Mouse (Mus musculus): ENCODE measurements around the gene Abca14. TPM values are rescaled to one million over a fixed set of nuclear protein-coding genes. Genes with fewer than 3 reads are reported as not detected.
"Not testable (repeated sequence)": the region's sequence is repeated elsewhere in the genome, so short reads cannot be mapped to it uniquely, and the experiment has no call there.

Abca14 gene
- polyA plus RNA-seq, 1 experiment from 2014 or later, result 0.43 TPM

DNA sequence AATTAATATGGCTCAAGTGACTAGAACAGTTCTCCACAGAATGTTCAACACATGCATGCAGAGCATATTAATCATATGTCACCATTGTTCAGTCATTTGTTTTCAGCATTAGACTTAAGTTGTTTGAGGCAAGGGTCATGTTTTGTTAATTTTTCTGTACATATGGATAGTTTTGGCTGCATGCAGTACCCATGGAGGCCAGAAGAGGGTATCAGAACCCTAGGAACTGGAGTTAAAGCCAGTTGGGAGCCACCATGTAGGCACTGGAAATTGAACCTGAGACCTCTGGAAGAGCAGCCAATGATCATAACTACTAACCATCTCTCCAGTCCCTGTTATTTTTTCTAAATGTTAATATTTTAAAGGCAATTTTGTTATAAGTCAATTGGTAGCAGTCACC is 37.3 kb downstream of the Abca14 start:
- Histone ChIP-seq H3K36me3 (no peaks in the 10 kb centered on the region), H3K27ac (no peak overlapping the region), H3K9ac (no peak overlapping the region), H3K27me3 (replicated peaks) (no peaks in the 10 kb centered on the region), H3K9me3 (replicated peaks) (no peaks in the 10 kb centered on the region), H3K4me1 (no peaks in the 10 kb centered on the region), H3K4me3 (no peak overlapping the region), H3K4me2 (no peak overlapping the region)
- ATAC-seq, result no peak

GRCm38 (mm10) chr7:120271135-120271991 is 67.6 kb downstream of the Abca14 start:
- Histone ChIP-seq H3K27me3 (replicated peaks) (no peaks in the 10 kb centered on the region), H3K36me3 (no peaks in the 10 kb centered on the region), H3K9ac (no peak overlapping the region), H3K27ac (no peak overlapping the region), H3K4me3 (no peak overlapping the region), H3K9me3 (replicated peaks) (no peaks in the 10 kb centered on the region), H3K4me2 (no peak overlapping the region), H3K4me1 (no peaks in the 10 kb centered on the region)
- ATAC-seq, result no peak
- WGBS (ENCODE audit: insufficient replicate concordance), result 65% methylated on average over 7 of the region's 7 CpGs

DNA sequence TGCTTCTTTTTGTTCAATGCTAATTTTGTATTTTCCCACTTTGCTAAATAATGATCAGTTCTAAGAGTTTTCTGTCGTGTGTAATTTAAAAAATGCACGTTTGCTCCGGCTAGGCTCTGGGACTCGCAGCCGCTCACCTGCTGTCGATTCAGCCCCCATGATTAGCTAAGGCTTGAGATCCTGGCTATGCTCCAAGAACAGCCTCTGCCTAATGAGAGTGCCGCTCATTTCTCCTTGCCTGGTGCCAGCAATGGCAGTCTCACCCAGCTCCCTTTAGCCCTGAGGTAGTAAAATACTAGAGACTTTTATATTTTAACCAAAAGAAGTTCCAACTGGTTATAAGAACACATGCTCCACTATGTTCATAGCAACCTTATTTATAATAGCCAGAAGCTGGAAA is 68.3 kb downstream of the Abca14 start:
- 72% methylated on average over 7 of the region's 7 CpGs for WGBS (ENCODE audit: insufficient replicate concordance)
- Histone ChIP-seq H3K27ac (no peak overlapping the region), H3K4me3 (no peak overlapping the region), H3K9ac (no peak overlapping the region), H3K4me2 (no peak overlapping the region), H3K27me3 (replicated peaks) (no peaks in the 10 kb centered on the region), H3K9me3 (replicated peaks) (no peaks in the 10 kb centered on the region), H3K36me3 (no peaks in the 10 kb centered on the region), H3K4me1 (no peaks in the 10 kb centered on the region)
- ATAC-seq, result no peak

DNA sequence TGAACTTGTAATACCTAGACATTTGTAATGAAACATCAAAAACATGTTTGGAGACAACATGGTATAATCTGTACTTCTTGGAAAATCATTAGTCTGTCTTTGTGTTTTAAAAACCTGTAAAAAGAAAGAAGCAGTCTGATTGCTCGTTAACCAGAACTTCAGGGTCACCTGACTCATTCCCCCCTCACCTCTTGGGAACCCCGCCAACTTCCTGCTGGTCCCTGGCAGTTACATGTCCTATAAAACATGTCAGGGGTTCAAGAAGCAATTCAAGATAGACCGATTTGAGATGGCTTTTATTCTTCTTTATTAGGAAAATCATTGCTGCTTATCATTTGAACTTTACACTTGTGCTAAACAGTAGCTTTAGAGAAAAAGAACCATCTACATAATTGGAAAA is 81.5 kb downstream of the Abca14 start:
- H3K27me3 ChIP-seq (replicated peaks), result no peaks in the 10 kb centered on the region
- no peak overlapping the region for H3K27ac ChIP-seq
- no peak overlapping the region for H3K4me3 ChIP-seq
- H3K4me2 ChIP-seq, result no peak overlapping the region
- no peaks in the 10 kb centered on the region for H3K9me3 ChIP-seq (replicated peaks)
- no peaks in the 10 kb centered on the region for H3K36me3 ChIP-seq
- no peak for ATAC-seq
- 54% methylated on average over 3 of the region's 3 CpGs for WGBS (ENCODE audit: insufficient replicate concordance)
- no peaks in the 10 kb centered on the region for H3K4me1 ChIP-seq
- H3K9ac ChIP-seq, result no peak overlapping the region

- Histone ChIP-seq H3K4me1 (no peaks in the 10 kb centered on the region), H3K9ac (no peak overlapping the region), H3K4me3 (no peak overlapping the region), H3K4me2 (no peak overlapping the region), H3K27me3 (replicated peaks) (no peaks in the 10 kb centered on the region), H3K27ac (no peak overlapping the region), H3K9me3 (replicated peaks) (no peaks in the 10 kb centered on the region; the same call in 1 of the 2 replicates), H3K36me3 (no peaks in the 10 kb centered on the region)
- WGBS (ENCODE audit: insufficient replicate concordance), result 36% methylated on average over 1 of the region's 1 CpGs
- ATAC-seq, result no peak
Measured at GRCm38 (mm10) chr7:120316086-120316485, 112.3 kb downstream of the Abca14 start.

- H3K9me3 ChIP-seq (replicated peaks), result no peaks in the 10 kb centered on the region
- 53% methylated on average over 4 of the region's 4 CpGs for WGBS (ENCODE audit: insufficient replicate concordance)
- no peaks in the 10 kb centered on the region for H3K4me1 ChIP-seq
- no peak overlapping the region for H3K4me2 ChIP-seq
- H3K4me3 ChIP-seq, result no peak overlapping the region
- H3K27ac ChIP-seq, result no peak overlapping the region
- no peak overlapping the region for H3K9ac ChIP-seq
- no peak for ATAC-seq
- no peaks in the 10 kb centered on the region for H3K36me3 ChIP-seq
- H3K27me3 ChIP-seq (replicated peaks), result no peaks in the 10 kb centered on the region
Measured at GRCm38 (mm10) chr7:120322963-120323362, 119.2 kb downstream of the Abca14 start.

DNA sequence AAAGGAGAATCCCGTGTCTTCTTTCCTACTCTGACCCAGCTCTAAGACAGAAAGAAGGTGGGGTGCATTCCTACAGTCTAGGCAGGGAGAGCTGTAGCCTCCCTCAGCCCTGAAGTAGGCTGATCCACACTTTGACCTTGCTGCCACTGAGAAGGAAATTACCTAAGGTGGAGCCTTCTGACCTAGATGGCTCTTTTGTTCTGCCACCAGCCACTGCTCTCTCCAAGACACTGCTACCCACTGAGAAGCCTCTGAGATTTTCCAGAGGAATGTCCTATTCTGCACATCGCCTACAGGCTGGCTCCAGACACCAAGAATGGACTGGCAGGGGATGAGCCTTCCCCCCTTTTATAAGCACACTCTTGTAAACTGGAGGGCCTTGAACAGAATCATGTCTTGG is 122.2 kb downstream of the Abca14 start:
- H3K4me1 ChIP-seq; H3K36me3 ChIP-seq; H3K27me3 ChIP-seq (replicated peaks); H3K4me2 ChIP-seq; H3K9me3 ChIP-seq (replicated peaks); ATAC-seq; H3K9ac ChIP-seq; H3K27ac ChIP-seq; H3K4me3 ChIP-seq: not testable (repeated sequence)
- WGBS (ENCODE audit: insufficient replicate concordance), result 58% methylated on average over 2 of the region's 2 CpGs

DNA sequence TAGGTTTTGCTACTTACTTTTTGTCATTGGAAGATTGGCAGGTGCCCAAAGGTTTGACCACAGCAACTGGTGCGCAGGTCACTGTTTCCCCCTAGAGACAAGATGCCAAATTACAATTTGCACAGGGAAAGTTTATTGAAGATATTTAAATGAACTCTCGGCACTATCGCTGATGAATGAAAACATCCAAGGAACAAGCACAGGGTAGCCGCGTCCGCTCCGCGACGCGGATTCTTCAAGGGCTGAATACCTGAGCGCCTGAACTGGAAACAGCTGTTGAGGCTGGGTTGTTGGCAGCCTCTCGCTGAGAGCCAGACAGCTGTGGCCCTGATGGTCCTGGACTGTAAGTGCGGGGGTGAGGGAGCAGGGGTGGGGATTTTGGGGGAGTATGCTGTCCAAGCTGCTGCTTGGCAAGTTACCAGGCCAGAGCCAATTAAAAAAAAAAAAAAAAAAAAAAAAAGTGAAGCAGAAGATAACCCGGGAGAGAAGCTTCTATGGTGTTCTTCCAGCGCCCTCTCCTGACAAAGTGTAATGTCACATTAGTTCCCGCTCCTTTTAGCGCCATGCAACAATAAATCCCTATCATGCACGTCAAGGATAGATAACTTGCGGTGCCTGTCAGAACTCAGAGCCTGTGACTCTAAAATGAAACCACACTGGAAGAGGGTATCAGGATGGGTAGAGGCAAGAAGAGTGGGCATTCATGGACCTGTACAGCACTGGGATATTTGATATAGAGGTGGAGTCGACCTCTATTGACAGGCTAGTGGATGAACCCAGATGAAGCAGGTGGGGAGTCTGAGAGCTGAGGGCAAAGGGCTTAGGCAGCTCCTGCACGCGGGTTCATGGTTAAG is 123.7 kb downstream of the Abca14 start:
- Histone ChIP-seq H3K36me3 (no peaks in the 10 kb centered on the region), H3K4me3 (no peak overlapping the region), H3K4me1 (no peaks in the 10 kb centered on the region), H3K4me2 (peak overlapping the region; percentile 47), H3K9me3 (replicated peaks) (no peaks in the 10 kb centered on the region), H3K27ac (no peak overlapping the region), H3K9ac (no peak overlapping the region), H3K27me3 (replicated peaks) (no peaks in the 10 kb centered on the region)
- ATAC-seq, result no peak
- 17% methylated on average over 22 of the region's 22 CpGs for WGBS (ENCODE audit: insufficient replicate concordance)

DNA sequence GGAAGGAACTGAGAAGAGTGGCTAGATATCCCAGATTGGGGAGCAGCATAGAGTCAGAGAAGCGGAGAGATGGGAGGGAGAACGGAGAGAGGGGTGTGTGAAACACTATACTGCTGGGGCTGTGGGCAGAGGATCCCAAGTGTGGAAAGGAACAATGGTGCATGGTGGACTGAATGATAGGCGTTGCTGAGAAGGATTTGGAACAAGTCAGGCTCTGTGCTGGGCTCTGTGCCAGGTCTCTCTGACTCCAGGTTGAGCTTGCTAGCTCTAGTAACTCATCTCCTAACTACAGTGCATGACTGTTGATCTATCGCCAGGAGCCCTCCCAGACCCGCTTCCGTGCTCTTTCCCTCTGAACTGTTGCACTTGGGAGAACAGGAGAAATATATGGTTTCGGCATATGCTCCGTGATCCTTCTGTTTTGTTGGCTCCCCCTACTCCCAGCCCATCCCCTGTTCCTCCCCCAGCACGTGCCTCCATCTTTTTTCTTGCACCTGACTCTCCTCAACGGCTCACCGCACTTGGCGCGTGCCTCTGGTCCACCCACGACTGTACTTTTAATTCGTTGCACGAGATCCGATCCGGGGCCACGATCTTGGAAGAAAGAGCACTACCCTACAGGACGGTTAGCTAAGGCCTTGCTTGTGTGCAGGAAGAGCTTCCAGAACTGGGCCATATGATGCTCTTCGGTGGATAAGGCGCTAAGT is 124.5 kb downstream of the Abca14 start, which contains the start of gene Abca15:
Gene Abca15 (plus strand): TSS at position 584 of the 707 bp plus-strand sequence.
- Histone ChIP-seq H3K4me2 (no peak within 1 kb of the TSS), H3K27me3 (replicated peaks) (no peaks in the 10 kb centered on the region), H3K9ac (no peak within 1 kb of the TSS), H3K27ac (no peak within 1 kb of the TSS), H3K36me3 (no peaks in the 10 kb centered on the region), H3K4me1 (no peaks in the 10 kb centered on the region), H3K9me3 (replicated peaks) (no peaks in the 10 kb centered on the region), H3K4me3 (no peak within 1 kb of the TSS)
- WGBS (ENCODE audit: insufficient replicate concordance), result 76% methylated on average over 22 of the region's 22 CpGs
- ATAC-seq, result no peak

GRCm38 (mm10) chr7:120361159-120361558 is 157.4 kb downstream of the Abca14 start:
- Histone ChIP-seq H3K4me1 (no peaks in the 10 kb centered on the region), H3K4me3 (no peak overlapping the region), H3K4me2 (no peak overlapping the region), H3K36me3 (no peaks in the 10 kb centered on the region), H3K27me3 (replicated peaks) (no peaks in the 10 kb centered on the region), H3K9me3 (replicated peaks) (no peaks in the 10 kb centered on the region), H3K27ac (no peak overlapping the region), H3K9ac (no peak overlapping the region)
- ATAC-seq, result no peak
- 33% methylated on average over 13 of the region's 13 CpGs for WGBS (ENCODE audit: insufficient replicate concordance)

Measured in liver, embryonic 12.5 days (tissue).